Mouse (Mus musculus): ENCODE results near the gene Stab2.

The Stab2 gene

DNA sequence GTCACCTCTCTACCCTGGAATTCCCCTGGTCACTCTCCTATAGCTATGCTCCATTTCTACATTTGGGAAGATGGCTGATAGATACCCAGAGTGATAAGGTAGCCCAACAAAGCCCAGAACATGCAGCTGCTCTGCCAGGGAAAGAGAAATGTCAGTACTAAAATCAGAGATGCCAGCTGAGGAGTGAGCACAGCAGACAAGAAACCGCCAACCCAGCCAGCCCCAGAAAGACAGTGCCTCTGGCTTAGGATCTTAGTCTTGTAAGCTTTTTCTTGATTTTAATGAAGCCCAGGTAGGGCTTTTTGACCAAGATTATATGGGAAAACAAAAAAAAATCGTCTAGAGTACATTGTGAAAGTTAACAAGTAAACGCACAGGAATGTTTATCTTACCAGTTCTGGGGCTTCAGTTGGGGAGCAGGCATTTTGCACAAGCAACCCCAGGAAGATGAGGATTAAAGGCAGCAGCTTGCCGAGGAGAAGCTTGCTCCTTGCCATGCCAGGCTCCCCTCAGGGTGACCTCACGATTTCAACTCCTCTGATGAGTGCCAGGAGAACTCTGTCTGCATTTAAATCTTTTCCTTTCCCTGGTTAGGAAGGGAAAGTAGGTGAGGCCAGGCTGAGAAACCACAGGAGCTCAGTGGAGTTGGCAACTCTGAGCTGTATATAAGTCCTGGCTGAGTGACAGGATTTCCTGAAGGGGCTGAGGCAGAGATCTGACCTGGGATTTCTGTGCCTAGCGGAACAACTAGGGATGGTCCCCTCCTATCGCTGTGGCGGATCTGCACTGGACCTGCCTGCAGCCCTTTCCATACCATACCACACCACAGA, at the start of gene Stab2:
Gene Stab2, minus strand, starts transcription at position 641 of the 830 bp plus-strand sequence.
- DNase-seq, result no peak

DNA sequence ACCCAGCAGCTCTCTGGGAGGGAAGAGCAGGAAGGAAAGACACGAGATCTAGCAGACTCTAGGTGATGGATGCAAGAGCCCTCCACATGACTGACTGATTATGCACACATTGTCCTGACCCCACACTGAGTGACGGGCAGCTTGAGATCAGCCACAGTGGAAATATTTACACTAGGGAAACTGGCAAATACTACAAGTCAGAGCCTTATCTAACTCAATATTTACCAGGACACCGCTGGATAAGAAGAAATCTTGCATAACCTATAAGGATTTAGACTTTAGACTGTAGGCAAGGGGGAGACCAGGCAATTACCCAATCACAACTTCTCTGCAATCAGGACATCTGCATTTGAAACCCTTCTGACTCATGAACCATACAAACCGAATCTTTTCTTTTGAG, 43.9 kb upstream of the Stab2 start:
- DNase-seq, result no peak

DNA sequence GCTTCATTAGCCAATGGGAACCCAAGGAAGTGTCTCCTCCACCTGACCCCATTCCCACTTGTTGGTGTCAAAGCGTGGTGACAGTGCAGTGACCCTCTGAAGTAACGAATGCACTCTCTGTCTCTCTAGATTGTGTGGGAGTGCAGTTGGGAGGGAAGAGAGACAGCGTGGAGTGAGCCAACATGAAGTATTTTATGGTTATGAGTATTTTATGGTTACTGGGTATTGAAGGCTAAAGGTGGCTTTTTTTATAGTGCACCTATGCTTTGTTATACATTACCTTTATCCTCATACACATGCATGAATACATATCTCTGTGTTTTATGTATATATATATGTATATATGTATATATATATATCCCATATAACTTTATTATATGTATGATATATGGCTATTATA, 41.4 kb upstream of the Stab2 start:
- no peak for DNase-seq

DNA sequence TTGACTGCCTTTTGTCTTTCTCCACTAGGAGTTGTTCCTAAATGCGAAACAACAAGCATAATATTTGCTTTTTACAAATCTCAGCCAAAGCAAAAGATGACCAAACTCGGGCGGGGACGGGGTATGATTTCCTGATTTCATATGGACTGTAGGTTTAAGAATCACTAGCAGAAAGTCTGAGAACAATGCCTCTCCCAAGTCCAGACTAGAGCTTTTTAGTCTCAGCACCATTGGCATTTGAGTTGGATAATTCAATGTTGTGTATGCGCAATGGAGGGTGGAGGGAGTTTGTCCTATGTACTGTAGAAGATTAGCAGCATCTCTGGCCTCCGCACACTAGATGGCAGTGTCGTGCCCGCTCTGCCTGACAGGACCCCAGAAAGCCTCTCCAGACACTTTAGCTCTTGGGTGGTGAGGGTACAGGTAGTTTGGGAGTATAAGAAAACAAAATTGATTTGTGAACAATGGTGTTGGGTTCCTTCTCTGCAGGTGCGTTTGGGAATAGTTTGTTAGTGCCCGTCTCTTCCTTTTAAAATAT, 39.2 kb upstream of the Stab2 start:
- peak in 1 of 2 experiments; percentile 12 for DNase-seq

DNA sequence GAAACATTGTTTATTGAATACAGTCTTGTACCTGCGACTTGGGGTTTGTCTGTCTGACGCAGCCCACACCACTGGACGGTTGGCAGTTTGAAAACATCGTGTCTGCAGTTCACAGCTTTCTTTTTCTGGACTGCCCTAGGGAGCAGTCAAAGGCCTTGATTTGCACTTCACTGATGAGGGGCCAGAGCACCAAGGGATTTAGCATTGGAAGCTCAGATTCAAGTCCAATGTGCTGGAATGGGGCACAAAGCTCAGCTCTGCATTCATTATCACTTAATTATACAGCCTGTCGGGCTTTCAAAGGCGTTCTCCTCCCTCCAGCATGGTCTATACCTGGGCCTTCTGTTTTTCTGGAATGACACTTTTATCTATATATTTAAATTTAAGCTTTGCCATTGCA, 38.6 kb upstream of the Stab2 start:
- DNase-seq, result no peak

GRCm38 (mm10) chr10:87045273-87045672, 37.4 kb upstream of the Stab2 start:
- DNase-seq, result no peak

DNA sequence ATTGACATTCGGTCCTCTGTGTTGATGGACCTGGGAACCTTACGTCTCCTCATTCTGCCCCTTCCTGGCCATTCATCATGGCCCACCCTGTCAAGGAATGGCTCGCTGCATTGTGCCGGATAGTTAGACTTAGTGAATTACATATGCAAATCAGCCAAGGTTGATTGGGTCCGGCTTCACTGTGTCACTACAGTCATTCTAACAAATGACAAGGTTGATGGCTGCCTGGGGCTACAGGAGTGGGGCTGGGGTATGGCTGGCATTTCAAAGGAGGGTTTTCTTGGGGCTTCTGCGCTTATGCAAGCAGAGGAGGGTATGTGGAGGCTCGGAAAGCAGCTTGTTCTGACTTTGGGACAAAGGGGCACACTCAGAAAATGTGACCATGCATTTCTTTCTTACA, 33.4 kb upstream of the Stab2 start:
- no peak for DNase-seq

GRCm38 (mm10) chr10:87039800-87040199, 32.0 kb upstream of the Stab2 start:
- no peak for DNase-seq

DNA sequence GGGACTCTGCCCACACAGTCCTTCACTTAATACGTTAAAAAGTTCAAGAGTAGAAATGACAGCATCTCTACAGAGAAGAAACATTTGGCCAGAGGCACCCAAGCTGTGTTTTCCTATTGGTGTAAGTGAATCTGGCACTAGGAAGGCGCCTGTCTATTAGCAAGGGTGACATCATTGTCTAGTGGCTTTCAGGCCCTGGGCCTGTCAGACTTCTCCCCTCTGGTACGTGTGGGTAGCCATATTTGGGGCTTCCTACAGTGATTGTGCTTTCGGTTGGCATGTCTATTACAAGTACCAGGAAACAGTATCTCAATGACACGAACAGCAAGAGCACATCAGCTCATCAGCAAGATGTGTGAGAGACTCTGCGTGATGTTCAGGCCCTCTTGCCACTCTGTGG, 31.5 kb upstream of the Stab2 start:
- DNase-seq, result no peak

GRCm38 (mm10) chr10:87037062-87037461, 29.2 kb upstream of the Stab2 start:
- DNase-seq, result no peak

GRCm38 (mm10) chr10:87036271-87036703, 28.5 kb upstream of the Stab2 start:
- no peak for DNase-seq

DNA sequence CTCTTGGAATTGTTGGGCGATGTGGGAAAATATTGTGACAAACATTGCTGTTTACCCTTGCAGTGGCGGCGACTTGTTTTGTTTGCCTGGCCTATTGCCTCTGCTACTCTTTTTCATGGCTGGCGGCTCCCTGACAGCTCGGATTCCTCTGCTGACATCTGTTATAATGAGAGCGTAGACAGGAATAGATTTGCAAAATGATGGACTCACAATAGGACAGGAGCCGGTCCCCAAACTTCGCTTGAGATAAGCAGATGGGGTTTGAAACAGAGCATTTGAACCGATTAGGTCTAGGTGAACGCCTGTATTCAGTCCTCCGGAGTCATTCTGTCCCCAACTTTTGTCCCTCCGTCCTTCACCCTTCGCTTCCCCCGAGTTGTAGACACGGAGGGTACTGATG, 28.0 kb upstream of the Stab2 start:
- no peak for DNase-seq

GRCm38 (mm10) chr10:87032768-87033167, 24.9 kb upstream of the Stab2 start:
- no peak for DNase-seq

DNA sequence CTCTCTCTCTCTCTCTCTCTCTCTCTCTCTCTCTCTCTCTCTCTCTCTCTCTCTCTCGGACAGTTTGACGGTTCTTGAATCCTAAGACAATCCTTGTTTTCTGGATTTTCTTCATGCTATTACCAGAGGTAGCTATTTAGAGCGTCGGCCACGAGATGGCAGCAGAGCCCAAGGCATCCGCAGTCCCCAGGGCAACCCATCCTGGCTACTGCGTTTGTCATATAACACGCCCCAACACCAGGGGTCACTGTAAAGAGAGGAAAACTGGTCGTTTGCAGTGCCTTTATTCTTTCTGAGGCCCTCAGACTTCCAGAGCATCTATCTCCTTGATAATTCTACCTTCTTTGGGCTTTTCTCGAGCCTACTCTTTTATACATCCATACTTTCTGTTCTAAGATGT, 17.1 kb upstream of the Stab2 start:
- DNase-seq, result peak; percentile 42 to 74

DNA sequence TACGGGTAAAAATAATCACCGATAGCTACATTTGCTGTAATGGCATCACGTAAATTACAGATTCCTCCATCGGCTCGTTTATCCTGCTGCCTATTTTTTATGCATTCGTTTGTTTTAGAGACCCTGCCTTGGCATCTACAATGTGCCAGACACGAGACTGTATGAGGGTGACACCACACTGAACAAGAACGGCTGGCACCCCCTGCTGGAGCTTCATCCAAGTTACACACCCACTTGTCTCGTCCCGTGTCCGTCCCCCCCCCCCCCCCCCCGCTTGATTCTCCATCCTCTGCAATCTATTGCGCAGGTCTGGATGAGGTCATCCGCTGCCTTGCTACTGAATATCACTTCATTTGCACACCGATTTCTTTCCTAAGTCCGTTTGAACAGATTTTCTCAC, 12.9 kb upstream of the Stab2 start:
- DNase-seq, result peak in 1 of 2 experiments; percentile 36

DNA sequence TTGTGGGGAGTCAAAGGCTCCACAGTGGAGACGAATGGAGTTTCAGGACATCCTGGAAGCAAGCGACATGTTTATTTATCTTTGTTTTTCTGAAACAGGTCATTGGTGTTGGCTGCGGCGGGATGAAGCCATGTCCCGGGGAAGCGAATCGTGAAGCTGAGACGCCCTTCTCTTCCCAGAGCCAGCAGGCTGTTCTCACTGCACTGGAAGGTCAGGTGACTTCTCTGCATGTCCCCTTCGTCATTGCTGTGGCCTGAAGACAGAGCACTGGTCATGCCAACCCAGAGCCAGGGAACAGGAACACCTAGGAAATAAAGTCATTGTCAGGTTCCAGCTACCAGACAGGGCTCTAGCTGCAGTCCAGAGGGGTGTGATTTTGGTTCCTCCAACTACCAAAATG, 11.1 kb upstream of the Stab2 start:
- DNase-seq, result no peak

GRCm38 (mm10) chr10:87016151-87016692, 8.4 kb upstream of the Stab2 start:
- no peak for DNase-seq

- no peak for DNase-seq
These were observed 7.6 kb upstream of the Stab2 start for GRCm38 (mm10) chr10:87015403-87015802.

GRCm38 (mm10) chr10:87014391-87014965, 6.7 kb upstream of the Stab2 start:
- no peak for DNase-seq

- no peak for DNase-seq
These were observed 4.3 kb upstream of the Stab2 start for GRCm38 (mm10) chr10:87012087-87012486.

- no peak for DNase-seq
These were observed 332 bp upstream of the Stab2 start for GRCm38 (mm10) chr10:87008215-87008499.

DNA sequence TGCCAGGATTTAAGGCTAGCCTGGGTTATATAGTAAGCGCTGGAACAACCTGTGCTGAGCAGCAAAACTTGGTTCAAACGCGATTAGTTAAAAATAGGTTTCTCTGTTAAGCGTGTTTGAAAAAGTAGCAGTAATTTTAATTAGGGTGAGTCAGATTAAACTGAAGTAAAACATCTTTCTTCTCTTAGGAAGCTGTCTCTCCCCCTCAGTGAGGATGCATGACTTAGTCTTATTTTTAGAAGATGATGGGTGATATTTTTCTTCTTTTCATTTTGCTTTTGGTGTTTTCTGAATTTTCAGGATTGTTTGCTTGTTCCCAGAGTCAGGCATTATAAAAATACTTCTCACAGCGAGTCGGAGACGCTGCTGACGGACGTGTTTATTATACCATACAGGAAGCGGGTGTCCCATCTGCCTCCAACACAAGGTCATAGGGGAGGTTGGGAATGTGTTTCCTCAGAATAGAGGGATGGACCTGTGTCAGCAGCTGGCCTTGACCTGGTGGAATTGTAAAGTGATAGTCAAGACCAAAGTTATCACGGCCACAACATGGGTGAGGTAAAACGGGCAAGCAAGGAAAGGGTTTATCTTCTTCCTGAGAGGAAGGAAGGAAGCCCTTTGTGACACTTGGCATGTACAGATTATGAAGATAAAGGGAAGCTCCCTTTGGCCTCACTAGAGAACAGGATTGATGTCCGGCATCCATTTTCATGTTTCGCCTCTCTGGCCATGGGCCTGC, 15.4 kb downstream of the Stab2 start:
- DNase-seq, result no peak

DNA sequence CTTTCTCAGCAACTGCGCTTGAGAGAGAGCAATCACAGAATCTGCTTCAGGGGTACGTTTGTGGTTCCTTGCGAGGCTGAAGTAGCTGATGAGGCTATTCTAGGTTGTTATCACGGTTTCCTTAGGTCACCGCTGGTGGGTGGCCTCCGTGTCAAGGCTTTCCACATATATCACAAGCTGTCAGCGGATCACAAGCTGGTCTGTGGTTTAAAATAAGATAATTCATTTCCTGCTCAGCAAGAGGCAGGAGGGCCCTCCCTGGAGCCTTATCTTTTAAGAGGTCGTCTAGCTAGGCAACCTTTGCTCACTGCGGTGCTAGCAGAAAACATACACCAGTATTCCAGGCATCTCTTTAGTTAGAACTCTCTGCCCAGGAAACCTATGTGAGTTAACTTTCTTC, 17.2 kb downstream of the Stab2 start:
- DNase-seq, result no peak

DNA sequence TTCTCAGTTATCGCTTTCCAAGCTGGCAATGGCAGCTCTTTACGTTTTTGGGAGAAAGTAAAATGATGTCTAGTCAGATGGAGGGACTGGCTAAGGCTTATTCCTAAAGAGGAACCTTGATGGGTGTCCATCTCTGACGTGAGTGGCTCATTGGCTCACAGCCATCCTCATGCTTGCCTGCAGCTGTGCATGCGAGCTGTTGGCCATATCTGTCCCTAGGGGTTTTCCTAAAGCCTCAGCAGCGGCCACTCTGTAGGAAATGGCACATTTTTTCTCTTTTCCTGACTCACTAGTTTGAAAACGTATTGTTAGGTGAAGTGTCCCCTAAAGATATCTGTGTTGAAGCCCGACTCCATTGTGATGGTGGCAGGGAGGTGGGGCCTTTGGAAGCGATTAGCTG, 18.0 kb downstream of the Stab2 start:
- DNase-seq, result no peak

Data from spleen, adult 18-20 months (tissue).